Mouse (Mus musculus) embryonic stem cell, embryonic (primary cell): ENCODE measurements around the gene Klhl3.

ENCODE experiments used
- CTCF ChIA-PET, 4 experiments: fragments of 300-600 bp in 2 of 4; fragments of 350-600 bp in 2 of 4; sonication (Branson Sonifier 250); formaldehyde crosslinking; loops; one replicate each; lab custom pipeline; 2022; ENCODE audit warnings: inconsistent platforms in 2 of 4; lab: Charles Lee
- POLR2A ChIA-PET, 4 experiments: fragments of 300-600 bp in 2 of 4; fragments of 350-600 bp in 2 of 4; sonication (Branson Sonifier 250); formaldehyde crosslinking; loops; one replicate each; lab custom pipeline; 2022; ENCODE audit warnings: antibody characterized with exemption in 4 of 4, inconsistent platforms in 1 of 4; lab: Charles Lee

The Klhl3 gene

DNA sequence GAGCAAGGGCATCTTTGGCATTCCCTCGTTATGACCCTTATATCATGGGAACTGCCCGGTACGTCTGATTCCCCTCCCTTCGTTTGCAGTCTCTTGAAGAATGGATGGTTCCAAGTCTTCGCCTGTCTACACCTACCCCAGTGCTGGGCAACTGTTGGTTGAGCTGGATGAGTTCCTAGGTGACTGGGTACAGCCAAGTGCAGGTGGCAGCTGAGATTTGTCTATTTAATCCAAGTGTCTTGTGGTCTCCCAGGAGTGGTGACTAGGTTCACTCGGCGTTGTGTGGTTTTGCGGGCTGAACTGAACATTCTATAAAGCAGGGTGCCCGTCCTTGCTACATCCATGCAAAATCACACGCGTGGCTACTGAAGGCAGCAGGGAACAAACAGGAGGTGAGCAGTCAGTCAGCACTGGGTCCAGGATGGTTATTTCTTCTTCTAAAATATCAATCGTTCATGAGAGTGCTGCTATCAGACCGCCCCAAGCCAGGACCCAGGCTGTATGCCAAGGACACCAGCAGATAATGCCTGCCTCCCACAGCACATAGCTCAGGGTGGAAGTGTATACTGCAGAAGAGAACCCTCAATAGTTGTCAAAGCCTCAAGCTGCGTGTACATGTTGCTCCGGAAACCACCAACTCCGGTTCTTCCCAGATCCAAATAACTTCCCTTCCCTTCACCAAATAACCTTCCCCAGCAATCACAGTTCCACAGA, 87.5 kb downstream of the Klhl3 start:
- ChIA-PET CTCF (interaction anchor here in 2 of 4 experiments (0.5 to 1.0 kb wide), 2 partner anchors 13 to 162 kb away, joined by 3 to 11 read pairs; no protein-coding TSS in a partner anchor), POLR2A (no interaction called here)

DNA sequence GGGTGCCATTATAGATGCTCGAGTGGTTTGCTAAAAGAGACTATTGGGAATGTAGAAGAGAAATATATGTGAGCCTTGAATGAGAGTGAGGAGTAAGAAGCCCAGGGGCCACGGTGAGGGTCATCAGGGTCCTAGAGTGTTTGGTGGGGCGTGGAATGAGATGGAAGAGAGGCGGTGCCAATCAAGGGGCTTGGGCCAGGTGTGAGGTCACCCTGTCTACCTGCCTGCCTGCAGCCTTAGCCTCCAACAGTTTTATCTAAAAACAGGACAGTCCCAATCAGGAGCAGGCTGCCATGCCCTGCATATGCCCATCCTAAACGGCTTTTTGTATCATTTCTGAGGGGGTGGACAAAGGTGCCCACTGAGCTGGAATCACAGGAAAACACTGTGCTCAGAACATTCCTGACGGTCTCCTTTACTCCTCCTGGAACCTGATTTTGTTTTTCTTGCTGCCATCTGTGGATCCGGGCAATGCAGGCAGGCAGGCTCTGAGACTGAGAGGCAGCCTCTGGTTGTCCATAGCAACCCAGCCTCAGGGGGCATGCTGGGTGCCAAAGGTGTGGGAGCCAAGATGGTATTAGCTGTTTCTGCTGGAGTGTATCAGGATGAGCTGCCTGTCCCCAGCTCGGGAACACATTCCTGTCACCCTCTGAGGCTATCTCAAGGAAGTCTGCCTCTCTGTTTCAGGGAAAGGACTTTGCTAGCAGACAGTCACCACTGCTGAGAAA, 89.5 kb downstream of the Klhl3 start:
- ChIA-PET CTCF (interaction anchor here (0.6 to 1.6 kb wide), 13 partner anchors 8 to 38 kb away, joined by 3 to 6 read pairs (median 3); no protein-coding TSS in a partner anchor), POLR2A (interaction anchor here in 3 of 4 experiments (0.7 to 2.0 kb wide), 5 partner anchors 14 to 105 kb away, joined by 3 to 12 read pairs (median 5); partner anchors contain the start of gene Hnrnpa0 (in 2 of the 3))

DNA sequence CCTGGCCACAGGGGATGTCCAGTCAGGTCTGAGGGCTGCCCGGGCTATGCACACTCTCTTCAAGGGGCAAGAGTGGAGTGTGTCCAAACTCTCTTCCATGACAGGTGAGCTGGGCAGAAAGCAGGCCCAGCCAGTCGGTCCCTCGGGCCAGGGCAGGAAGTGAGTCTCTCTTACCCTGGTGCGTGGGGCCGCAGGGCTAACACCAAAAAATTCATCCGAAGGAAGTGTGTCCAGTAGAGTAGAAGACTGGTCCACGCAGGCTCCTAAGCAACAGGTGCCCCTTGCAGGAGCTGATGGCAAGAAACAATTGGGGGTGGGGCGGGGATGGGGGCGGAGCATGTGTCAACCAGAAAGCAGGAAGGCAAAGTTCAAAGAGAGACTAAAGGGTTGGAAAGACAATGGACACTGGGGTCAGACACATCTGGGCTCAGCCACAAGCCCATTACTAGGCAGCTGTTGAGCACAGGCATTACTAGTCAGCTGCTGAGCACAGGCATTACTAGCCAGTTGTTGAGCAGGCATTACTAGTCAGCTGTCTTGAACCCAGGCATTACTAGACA, 90.3 kb downstream of the Klhl3 start:
- POLR2A ChIA-PET: interaction anchor here in 3 of 4 experiments (0.7 to 2.0 kb wide), 5 partner anchors 13 to 106 kb away, joined by 3 to 12 read pairs (median 5); partner anchors contain the start of gene Hnrnpa0 (in 2 of the 3)
- CTCF ChIA-PET: interaction anchor here (0.6 to 1.6 kb wide), 17 partner anchors 8 to 824 kb away, joined by 3 to 5 read pairs (median 3); no protein-coding TSS in a partner anchor

DNA sequence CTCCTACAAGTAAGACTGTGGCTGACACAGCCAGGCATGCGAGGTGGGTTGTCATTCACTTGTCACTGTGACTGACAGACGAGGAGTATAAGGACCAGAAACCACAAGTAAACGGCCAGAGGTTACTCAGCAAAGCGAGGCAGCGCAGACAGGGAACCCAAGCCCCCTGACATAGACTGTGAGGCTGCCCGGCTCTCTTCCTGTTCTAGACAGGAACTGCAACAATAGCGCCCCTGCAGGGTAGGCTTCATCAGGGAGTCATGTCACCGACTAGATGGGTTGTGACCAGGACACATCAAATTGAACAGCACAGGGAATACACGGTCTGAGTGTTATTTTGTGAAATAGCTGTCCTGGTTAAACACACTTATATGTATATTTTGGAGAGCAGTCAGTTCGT, 93.0 kb downstream of the Klhl3 start:
- POLR2A ChIA-PET: no interaction called here
- CTCF ChIA-PET: interaction anchor here in 1 of 4 experiments (0.7 kb wide), 1 partner anchor 1411 kb away, joined by 4 read pairs; no protein-coding TSS in a partner anchor

DNA sequence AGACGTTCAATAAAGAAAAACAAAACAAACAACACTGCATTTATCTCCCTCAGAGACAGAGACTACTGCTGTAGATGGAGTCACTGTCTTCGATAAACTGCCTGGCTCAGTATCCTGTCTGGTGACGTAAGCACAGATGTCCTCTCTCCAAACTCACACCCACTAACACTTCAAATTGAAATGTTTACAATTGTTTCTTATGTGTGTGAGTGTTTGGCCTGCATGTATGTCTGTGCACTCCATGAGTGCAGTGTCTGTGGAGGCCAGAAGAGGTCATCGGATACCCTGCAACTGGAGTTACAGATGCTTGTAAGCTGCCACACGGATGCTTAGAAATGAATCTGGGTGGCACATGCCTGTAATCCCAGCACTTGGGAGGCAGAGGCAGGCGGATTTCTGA, 96.1 kb downstream of the Klhl3 start:
- ChIA-PET CTCF (no interaction called here), POLR2A (interaction anchor here in 1 of 4 experiments (1.6 kb wide), 1 partner anchor 113 kb away, joined by 3 read pairs; no protein-coding TSS in a partner anchor)

DNA sequence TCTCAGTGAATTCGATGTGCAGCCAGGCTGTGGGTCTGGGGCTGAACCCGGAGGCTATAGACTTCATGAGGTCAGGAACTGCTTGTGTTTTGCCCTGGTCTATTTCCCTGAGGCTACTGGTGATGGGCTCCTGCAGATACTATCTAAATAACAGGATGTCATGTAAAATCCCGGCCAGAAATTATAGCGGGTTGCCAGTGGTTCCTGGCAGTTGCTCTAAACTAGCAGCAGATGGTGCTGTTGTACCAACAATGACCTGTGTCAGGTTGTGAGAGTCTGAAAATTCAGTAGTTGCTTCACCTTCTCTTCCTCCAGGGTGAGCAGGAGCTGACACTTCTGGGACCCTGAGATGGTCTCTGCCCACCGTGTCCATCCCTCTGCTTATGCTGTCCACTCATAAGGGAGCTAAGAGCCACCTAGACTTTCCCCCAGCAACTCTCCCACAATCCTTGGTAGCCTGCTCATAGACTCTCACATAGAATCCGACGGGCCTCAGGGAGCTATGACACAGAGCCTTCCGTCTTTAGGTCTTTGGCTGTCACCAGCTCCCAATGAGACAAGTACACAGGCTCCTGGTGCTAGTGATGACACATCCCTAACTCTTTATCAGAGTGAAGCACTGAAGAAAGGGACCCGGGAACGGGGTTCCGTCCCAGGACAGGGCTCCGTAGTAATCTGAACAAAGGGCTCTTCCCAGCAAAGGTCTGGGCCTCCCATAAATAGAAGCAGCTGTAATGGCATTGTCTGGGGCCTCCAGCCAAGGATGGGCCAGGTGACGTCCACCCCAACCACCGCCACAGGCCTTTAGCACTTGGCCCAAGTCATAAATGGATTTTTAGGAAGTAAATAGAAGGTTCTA, 101.1 kb downstream of the Klhl3 start:
- CTCF ChIA-PET: interaction anchor here (0.5 to 4.5 kb wide), 30 partner anchors 10 to 1047 kb away, joined by 3 to 29 read pairs (median 3); partner anchors contain the start of gene Klhl3 (in 1 of the 4)
- POLR2A ChIA-PET: interaction anchor here in 3 of 4 experiments (0.6 to 1.2 kb wide), 9 partner anchors 9 to 387 kb away, joined by 3 to 4 read pairs (median 3); no protein-coding TSS in a partner anchor

DNA sequence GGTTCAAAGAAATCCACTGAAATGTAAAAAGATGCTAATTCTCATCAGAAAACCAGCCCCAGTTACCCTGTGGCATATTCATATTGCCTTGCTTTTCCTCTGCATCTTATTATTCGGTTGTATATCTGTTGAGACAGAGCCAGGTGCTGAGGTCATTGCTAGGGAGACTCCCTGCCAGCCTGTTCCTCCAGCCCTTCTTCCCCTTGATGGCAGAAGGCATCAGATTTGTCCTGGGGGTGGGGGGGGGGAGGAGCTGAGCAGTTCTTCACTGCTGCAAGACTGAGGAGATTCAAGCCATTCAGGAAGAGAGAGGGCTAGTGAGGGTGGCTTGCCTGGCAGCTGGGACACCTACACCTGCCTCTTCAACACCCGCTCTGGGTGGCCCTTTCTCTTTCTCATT, 101.9 kb downstream of the Klhl3 start:
- POLR2A ChIA-PET: interaction anchor here in 2 of 4 experiments (0.6 to 1.2 kb wide), 4 partner anchors 20 to 282 kb away, joined by 3 to 4 read pairs (median 3); no protein-coding TSS in a partner anchor
- CTCF ChIA-PET: interaction anchor here in 2 of 4 experiments (0.7 to 4.5 kb wide), 9 partner anchors 23 to 106 kb away, joined by 3 to 29 read pairs (median 4); partner anchors contain the start of gene Klhl3 (in 1 of the 2)

DNA sequence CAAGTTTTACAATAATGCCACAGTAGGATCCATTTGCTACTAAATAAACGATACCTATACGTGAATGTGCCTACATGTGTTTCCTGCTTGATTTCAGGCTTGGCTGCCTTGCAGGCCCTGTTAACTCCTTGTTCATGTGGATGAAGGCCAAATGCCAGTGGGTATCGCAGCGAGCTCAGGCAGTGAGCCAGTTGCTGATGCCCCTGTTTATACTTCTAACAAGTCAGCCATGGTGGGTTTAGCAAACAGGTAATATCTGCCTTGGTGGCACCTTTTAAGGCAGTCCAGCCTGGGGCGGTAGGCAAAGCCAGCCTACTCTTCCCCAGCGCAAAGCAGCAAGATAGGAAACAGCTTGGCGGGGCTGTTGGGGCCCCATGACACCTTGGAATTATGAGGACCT, 103.0 kb downstream of the Klhl3 start:
- ChIA-PET CTCF (interaction anchor here in 3 of 4 experiments (1.0 to 4.5 kb wide), 3 partner anchors 35 to 41 kb away, joined by 4 to 29 read pairs (median 4); no protein-coding TSS in a partner anchor), POLR2A (interaction anchor here in 2 of 4 experiments (0.7 to 1.6 kb wide), 4 partner anchors 9 to 147 kb away, joined by 3 read pairs; partner anchors contain the start of gene Idnk (in 1 of the 2))

DNA sequence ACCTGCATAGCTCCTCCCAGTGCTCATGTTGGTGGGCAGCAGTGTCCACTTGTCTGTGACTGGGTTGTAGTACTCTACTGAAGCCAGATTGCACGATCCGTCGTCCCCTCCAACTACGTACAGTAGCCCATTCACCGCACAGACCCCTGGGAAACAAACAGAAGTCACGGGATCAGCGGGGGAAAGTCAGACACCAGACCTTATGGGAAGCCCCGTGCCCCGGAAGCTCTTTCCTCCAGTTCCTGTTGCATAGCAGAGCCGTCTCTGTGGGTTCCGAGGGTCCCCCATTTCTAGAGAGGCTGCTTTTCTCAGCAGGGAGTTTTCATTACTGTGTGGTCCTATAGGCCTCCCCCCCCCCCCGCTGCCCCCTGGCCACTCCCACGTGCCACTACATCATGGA, 104.1 kb downstream of the Klhl3 start:
- CTCF ChIA-PET: interaction anchor here in 3 of 4 experiments (0.6 to 4.5 kb wide), 9 partner anchors 14 to 91 kb away, joined by 3 to 29 read pairs (median 4); no protein-coding TSS in a partner anchor
- POLR2A ChIA-PET: interaction anchor here in 3 of 4 experiments (0.7 to 1.6 kb wide), 9 partner anchors 9 to 267 kb away, joined by 3 to 4 read pairs (median 3); no protein-coding TSS in a partner anchor

DNA sequence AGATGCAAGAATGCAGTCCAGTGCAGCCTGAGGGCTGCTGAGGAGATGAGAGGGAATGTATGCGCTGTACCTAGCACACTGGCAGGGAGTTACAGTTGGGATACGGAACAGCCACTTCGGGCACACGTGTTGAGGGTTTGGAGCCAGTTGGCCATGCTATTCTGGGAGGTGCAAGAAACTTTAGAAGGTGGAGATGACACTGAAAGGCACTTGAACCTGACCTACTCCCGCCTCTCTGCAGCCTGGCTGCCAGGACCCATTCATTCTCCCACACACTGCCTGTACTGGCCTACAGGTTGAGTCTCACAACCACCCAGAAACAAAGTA, 105.4 kb downstream of the Klhl3 start:
- ChIA-PET CTCF (interaction anchor here in 1 of 4 experiments (0.5 kb wide), 1 partner anchor 30 kb away, joined by 4 read pairs; no protein-coding TSS in a partner anchor), POLR2A (no interaction called here)

DNA sequence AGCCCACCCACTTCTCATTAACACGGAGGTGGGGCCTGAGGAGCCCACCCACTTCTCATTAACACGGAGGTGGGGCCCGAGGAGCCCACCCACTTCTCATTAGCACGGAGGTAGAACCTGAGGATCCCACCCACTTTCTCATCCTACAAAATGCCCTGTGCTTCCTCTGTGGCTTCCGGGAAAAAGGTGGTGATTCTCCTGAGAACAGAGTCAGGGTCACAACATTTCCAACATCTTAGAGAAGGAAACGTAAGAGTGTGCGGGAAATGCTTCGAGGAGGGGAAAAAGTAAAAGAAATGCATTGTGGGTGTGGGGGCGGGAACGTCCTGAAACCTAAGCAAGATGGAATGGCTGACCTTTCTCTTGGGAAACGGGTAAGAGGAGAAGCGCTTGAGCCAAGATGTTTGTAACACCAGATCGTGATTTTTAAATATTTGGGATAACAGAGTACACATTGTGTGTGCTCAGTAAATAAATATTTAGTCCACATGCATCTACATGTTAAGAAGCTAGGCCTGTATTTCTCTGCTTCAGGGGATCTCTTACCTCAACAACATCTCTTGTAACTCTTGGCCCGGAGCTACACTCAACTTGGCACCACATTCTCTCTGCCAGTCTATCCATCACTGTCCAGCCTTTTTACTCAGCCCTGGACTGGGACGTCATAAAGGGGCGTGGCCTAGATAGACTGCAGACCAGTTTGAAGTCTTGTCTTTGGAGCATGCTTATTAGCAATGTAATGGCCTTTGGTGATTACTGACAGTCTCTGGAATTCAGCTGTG, 105.9 kb downstream of the Klhl3 start:
- ChIA-PET POLR2A (no interaction called here), CTCF (interaction anchor here in 1 of 4 experiments (0.5 kb wide), 1 partner anchor 30 kb away, joined by 4 read pairs; no protein-coding TSS in a partner anchor)

DNA sequence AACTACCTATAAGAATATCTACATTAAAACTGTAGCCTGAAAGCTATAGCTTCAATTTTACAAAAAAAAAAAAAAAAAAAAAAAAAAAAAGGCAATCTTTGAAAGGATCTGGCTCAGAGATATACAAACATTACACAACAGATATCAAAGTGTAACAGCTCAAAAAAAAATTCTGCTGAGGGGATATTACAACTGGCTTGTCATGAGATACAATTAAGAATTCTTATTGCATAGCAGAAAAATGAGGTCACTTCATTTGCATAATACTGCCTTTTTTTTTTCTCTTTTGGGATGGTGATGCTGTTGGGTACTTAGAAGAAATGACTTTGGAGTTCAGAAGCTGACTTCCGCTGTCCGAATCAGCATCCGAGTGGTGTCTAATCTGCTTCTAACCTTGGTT, 111.6 kb downstream of the Klhl3 start:
- CTCF ChIA-PET: interaction anchor here (0.6 to 1.8 kb wide), 7 partner anchors 11 to 1493 kb away, joined by 3 to 5 read pairs (median 3); no protein-coding TSS in a partner anchor
- POLR2A ChIA-PET: interaction anchor here in 1 of 4 experiments (0.6 to 0.7 kb wide), 3 partner anchors 85 to 144 kb away, joined by 3 read pairs; no protein-coding TSS in a partner anchor

DNA sequence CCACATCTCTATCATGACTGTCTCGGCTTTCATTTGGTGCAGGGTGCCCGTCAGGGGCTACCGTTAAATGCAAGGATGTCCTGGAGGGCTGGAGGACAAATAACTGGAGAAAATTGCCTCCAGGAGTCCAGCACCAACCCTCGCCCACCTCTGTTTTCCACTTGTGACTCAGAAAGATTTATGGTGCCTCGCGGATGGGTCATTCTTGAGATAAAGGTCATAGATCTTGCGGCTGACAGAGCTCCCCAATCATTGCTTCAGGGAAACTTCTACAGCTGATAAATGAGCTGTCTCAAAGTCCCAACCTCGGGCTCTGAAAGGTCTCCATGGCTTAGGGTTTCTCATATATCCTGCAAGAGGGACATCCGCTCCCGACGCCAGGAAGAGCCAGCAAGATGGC, 116.9 kb downstream of the Klhl3 start:
- POLR2A ChIA-PET: no interaction called here
- CTCF ChIA-PET: interaction anchor here in 1 of 4 experiments (0.6 to 1.3 kb wide), 2 partner anchors 36 to 320 kb away, joined by 3 read pairs; no protein-coding TSS in a partner anchor

DNA sequence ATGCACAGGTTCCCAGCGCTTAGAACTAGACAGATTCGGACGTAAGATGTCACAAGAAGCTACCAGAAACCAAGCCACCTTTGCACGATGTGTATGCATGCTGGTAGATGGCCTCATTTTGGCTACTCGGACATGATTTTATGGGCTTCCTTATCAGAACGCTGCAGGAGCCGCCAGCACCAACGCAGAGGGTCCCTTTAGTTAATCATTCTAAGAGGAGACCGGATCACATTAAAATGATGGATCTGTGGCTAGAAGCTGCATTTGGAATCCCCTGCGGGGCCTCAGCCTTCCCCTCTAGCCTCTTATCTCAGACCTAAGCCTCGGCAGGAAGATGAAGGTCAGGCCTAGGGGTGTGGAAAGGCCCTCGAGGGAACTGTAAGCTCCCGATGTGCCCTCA, 117.5 kb downstream of the Klhl3 start:
- CTCF ChIA-PET: interaction anchor here in 2 of 4 experiments (0.5 to 1.3 kb wide), 3 partner anchors 10 to 36 kb away, joined by 3 to 12 read pairs (median 4); no protein-coding TSS in a partner anchor
- POLR2A ChIA-PET: interaction anchor here in 3 of 4 experiments (0.6 to 2.5 kb wide), 4 partner anchors 10 to 1016 kb away, joined by 3 to 10 read pairs (median 3); no protein-coding TSS in a partner anchor

DNA sequence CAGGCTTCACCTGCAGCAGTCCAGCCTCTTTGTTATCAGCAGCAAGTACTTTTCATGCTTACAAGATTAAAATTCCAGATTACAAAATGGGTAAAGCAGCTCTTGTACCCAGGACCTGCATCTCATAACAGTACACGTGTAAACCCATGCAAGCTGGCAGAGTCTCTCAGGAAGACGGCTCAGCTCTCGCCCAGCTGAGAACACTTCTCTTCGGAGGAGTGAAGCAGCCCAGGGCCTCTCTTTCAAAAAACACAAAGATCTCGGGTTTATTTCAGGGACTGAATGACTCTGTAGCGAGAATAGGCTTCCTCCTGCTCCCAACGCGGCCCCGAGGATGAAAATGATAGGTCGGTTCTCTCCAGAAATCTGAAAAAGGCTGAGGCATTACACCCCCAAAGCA, 128.8 kb downstream of the Klhl3 start:
- ChIA-PET CTCF (interaction anchor here (0.6 to 1.6 kb wide), 15 partner anchors 9 to 1512 kb away, joined by 3 to 17 read pairs (median 4); no protein-coding TSS in a partner anchor), POLR2A (interaction anchor here in 1 of 4 experiments (1.8 to 2.1 kb wide), 2 partner anchors 10 to 144 kb away, joined by 7 to 10 read pairs; partner anchors contain the start of gene Hnrnpa0)

DNA sequence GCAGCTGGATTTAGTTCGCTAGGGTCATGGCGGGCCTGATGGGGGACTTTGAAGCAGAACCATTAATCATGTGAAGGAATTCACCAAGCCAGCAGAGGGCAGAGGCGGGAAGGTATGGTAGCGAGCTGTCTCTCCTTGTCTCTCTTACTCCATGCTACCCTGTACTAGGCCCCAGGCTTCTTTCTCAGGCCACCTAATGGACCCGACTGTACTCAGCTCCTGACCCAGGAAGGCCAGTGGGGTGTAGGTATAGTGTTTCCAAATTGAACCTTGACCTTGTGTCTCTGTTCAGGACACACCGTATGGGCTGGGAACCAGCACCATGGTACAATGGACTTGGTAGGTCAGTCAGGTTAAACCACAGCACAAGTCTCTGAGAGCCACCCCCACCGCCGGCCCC, 129.2 kb downstream of the Klhl3 start:
- CTCF ChIA-PET: interaction anchor here (0.6 to 1.6 kb wide), 17 partner anchors 9 to 1512 kb away, joined by 3 to 7 read pairs (median 3); no protein-coding TSS in a partner anchor
- POLR2A ChIA-PET: interaction anchor here in 2 of 4 experiments (1.2 to 2.1 kb wide), 3 partner anchors 10 to 144 kb away, joined by 3 to 10 read pairs (median 7); partner anchors contain the start of gene Hnrnpa0 (in 1 of the 2)
